Mouse (Mus musculus): ENCODE data around the gene Usp28.

Usp28 gene

DNA sequence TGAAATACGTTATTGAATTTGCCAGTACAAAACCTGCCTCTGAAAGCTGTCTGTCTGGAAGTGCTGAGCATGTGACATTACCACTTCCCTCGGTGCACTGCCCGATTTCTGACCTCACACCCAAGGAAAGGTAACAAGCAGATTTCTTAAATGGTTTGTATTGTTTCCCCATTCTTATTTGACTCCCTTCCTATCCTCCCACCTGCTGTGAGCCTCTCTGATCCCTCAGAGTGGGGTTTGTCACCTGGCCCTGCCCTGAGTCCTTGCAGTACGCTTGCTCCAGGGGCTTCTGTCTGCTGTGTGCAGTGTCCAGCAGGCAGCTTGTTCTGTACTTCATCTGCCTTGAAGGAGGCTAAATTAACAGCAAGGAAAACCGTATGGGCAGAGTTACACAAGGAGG is 38.8 kb downstream of the Usp28 start:
- no peak for DNase-seq (ENCODE audit: low read depth)

DNA sequence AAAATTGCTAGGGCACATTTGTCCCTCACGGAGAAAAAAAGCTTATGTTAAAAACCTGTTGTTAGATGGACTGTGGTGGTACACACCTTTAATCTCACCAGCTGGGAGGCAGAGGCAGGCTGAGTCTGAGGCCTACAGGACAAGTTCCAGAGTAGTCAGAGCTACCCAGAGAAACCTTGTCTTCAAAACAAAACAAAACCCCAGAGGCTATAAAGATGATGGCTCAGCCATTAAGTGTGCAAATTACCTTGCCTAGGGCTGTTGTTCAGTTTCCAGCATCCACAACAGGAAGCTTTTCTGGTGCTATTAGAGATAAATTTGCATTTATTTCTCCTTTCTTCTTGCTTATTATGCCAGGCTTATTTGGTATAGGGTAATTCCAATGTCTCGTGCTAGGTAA is 39.4 kb downstream of the Usp28 start:
- no peak for DNase-seq (ENCODE audit: low read depth)

DNA sequence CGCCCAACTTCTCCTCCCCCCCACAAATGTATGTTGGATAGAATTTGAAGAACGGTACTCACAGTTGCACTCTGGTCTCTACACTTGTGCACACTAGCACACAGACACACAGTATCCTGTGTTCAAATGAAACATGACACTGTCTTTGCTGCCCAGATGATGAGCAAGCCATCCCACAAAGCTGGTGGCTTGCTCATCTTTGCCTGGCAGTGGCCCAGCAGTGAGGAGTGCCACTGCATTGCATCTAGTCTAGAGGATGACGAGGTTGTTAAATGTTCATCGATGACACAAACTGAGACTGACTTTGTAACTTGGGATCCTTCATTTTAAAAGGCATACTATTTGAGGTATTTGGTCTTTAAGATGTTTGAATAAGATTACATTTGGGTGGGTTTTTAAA is 49.6 kb downstream of the Usp28 start:
- DNase-seq (ENCODE audit: low read depth): no peak

DNA sequence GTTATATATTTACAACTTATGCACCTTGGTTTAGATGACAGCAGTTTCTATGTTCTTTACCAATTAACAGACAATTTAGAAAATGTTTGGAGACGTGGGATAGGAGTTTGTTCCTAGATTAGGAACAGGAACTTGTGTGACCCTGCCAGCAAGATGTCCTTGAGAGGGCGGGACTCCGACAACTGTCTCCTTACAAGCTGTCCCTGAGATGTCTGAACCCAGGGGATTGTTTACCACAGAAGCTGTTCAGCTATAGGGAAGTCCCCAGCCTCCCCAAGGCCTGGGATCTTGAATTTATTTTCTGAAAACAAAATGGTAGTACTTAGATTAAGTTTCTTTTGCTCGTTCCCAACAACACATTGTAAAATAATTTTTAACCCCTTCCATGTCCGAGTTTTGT is 65.7 kb downstream of the Usp28 start:
- no peak for DNase-seq (ENCODE audit: low read depth)

DNA sequence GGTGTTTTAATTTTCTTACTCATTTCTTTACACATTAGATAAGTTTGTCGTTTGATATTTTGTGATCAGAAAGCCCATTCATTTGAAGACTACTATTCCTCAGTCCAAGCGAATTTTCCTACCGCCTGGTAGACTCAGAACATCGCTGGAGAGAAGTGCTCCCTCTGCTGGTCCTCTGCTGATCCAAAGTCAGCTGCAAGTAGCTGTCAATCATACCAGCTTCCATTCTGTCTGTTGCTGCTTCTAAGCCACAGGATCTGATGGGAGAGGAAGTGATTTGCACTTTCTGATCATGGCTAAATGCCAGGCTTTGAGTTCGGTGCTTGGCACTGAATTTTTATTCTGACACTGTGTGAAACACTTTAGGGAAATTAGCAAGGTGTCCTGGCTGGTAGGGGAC is 66.2 kb downstream of the Usp28 start:
- DNase-seq (ENCODE audit: low read depth): peak; percentile 56

DNA sequence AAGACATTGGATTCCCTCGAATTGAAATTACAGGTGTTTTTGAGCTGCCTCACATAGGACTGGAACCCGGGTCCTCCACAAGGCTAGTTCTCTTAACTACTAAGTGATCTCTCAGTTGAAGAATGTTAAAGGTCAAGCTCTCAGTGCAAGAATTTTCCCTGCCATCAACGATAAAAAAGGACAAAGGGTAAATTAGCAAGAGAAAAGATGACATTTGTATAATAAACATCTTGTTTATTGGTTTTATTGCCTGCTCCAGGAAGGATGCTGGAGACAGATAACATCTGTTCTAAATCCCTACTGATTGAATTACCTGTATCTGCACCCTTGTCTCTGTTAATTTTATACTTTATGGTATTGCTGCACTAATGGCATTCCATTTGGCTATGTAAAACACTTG is 68.9 kb downstream of the Usp28 start:
- no peak for DNase-seq (ENCODE audit: low read depth)

DNA sequence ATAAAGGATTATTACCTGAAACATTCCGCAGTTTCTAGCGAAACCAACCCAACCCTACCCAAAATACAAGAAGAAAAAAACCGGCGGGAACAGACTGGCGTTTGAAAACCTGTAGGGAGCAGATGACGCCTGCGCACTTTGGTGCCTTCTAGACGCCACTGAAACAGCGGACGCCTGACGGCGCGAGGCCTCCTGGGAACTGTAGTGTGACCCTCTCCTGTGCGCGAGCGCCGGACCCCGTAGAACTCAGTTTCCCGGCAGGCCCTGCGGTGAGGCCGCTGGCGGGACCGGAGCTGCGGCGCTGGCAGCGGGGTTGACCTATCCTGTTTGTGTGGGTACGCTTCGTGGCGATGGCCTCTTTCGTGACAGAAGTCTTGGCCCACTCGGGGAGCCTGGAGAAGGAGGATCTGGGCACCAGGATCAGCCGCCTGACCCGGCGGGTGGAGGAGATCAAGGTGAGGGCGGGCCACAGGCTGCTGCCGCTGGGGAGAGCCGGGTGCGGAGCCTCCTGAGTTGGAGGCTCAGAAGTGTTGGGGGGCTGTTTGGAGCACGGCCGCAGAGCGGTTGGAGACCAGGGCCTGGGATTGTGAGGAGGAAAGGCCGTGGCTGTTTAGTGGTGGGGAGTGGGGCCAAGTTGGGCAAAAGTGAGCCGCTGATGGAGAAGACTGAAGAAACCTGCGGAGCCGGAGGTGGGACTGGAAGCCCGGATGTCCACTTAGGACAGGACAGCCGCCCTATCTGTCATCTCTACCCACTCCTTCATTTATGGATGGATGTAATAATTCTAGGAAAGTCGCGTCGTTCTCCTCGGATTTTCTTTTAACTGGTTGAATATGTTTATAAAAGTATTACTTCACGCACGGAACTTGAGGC is 70.4 kb downstream of the Usp28 start, which contains the start of gene Zw10:
TSS of gene Zw10 (plus strand) at position 281 of the 873 bp plus-strand sequence.
- peak; percentile 85 for DNase-seq (ENCODE audit: low read depth)

DNA sequence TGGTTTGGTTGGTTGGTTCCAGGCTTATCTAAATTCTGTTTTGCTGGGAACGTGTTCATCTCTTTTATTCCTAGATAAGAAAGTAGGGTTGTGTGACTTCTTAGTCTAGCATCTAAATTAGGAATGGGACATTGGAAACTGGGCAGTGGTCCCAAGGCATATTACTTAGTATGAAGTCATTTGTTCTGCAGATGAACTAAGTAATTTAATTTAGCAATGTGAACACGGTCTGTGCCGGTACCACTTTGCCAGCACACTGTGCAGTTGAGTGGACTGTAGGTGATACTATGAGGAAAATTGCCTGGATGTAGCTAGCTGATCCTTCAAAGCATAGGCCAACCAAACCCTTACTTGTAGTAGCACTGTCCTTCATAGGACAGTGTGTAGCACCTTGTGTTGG is 91.7 kb downstream of the Usp28 start:
- no peak for DNase-seq (ENCODE audit: low read depth)

DNA sequence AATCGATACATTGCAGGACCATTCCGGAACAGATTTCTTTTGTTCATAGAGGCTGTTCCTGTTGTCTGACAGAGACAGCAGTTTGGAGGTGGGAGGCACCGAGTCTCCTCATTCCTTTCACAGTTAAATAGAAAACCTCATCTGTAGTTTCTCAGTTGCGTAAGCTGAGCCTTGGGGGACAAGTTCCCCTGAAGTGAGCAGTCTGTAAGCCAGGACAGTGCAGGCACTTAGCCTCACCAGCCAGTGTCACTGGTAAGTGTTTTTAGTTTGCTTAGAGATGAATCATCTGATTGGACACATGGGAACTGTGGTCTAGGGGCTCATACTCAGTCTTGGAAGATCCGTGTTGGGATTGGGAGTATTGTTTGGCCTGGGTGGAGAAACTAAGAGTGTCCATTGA is 95.9 kb downstream of the Usp28 start, which contains the start of gene Tmprss5:
TSS of gene Tmprss5 (plus strand) at position 154 of the 400 bp plus-strand sequence.
- DNase-seq (ENCODE audit: low read depth): no peak

DNA sequence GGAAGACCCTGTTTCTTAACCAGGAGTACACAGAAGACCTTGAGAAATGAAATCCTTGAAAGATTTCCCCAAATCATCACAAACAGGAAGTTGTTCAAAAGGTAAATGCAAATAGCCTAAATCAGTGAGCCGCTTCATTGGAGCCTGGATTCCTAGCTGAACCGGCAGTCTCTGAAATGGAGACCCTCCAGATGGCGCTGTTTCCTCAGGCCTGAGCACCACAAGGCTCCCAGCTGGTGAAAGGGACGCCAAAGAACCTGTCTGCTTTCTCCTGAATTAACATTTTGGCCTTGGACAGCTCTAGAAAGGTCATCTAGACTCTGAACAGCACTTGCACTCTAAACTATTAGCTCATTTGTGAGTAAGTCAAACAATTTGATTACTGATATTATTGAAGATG is 96.4 kb downstream of the Usp28 start:
- DNase-seq (ENCODE audit: low read depth): peak; percentile 38

DNA sequence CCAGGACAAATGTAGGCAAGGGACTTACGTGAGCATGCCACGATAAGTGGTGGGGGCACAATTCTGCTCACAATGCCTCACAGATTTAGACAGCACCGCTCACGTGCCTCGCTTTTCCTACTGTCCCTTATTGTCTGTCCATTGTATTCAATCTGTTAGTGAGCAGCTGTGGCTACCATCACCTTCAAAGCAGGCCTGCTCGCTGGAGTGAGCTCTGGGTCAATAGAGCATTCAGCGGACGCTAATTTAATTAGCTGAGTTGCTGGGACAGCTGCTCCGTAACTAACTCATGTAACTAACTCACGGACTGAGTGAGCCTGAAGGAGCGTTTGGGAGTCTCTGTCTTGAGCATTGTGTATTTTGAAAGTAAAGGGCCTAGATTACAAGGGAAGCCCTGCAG is 102.1 kb downstream of the Usp28 start:
- no peak for DNase-seq (ENCODE audit: low read depth)

Data from c-Kit-positive CD71-negative TER-119-negative erythroid progenitor cells, embryonic 14.5 days (primary cell).